In the genomic region with DNA sequence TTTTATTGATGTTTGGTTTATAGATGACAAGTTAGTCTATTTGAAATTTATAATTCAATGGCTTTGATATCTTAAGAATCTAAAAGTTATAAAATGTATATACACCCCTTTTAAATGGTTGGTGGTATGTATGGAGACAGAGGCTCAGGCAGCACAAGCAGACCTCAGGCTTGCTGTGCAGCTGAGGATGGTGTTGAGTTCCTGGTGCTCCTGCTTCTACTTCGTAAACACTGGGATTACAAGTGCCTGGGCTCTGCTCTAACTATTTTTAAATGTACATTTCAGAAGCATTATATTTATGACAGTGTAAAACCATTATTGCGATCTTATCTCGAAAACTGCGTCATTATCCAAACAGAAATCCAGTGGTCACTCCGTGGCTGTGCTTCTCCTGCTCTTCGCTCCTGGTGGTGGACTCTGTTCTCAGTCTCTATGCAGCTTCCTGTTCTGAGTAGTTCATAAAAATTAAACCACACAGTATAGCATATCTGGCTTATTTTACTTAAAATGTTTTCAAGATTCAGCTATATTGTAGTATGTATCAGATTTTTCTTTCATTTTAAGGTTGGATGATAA, we compare ENCODE assay signal across 24 mouse cellular contexts. TPM values are rescaled to one million over a fixed set of nuclear protein-coding genes. Genes with fewer than 3 reads are reported as not detected.
DNase-seq lines count a peak whose midpoint lies in the region; ATAC-seq and TF ChIP-seq lines count a peak whose summit lies in the region.
"Had no signal": no experiment of that assay in that cellular context is flagged by ENCODE, and none has a peak within 500 bp of the region (broad histone marks: within the 10 kb centered on the region; RNA-seq: fewer than 3 reads in every experiment).

No protein-coding gene starts in this region.

- no peak for TF ChIP-seq POLR2A in heart, adult 2 months (IDR thresholded peaks at IDR 0.05; ENCODE audit: insufficient read depth, low read depth, low read length)

- no peak overlapping the region for H3K9ac ChIP-seq in heart, adult 2 months (ENCODE audit: low read depth, low read length)
- no peak overlapping the region for H3K9ac ChIP-seq in heart, embryonic 11.5 days (ENCODE audit: low read depth, low read length)
- no peak overlapping the region for H3K9ac ChIP-seq in lung, postnatal 0 days (replicated peaks; ENCODE audit: low read depth)
- H3K9ac ChIP-seq in liver, embryonic 15.5 days, result no peak overlapping the region
- H3K9ac ChIP-seq: embryonic facial prominence, embryonic 12.5 days; liver, embryonic 14.5 days; midbrain, embryonic 15.5 days; neural tube, embryonic 13.5 days; stomach, embryonic 15.5 days had no signal

- no peaks in the 10 kb centered on the region; the same call in 1 of the 2 replicates for H3K36me3 ChIP-seq in heart, adult 2 months (ENCODE audit: control insufficient read depth, insufficient read depth, low read length)
- H3K36me3 ChIP-seq in heart, embryonic 11.5 days (ENCODE audit: control insufficient read depth, insufficient read depth, low read length), result no peaks in the 10 kb centered on the region
- H3K36me3 ChIP-seq in lung, postnatal 0 days (ENCODE audit: insufficient read depth, low read length), result no peaks in the 10 kb centered on the region
- H3K36me3 ChIP-seq in liver, embryonic 15.5 days (replicated peaks), result no peaks in the 10 kb centered on the region
- H3K36me3 ChIP-seq: embryonic facial prominence, embryonic 12.5 days; hindbrain, embryonic 10.5 days; midbrain, embryonic 15.5 days; neural tube, embryonic 13.5 days; stomach, embryonic 15.5 days had no signal

- no peak for TF ChIP-seq EP300 in heart, adult 2 months (IDR thresholded peaks at IDR 0.05; ENCODE audit: insufficient read depth, low read depth, low read length)
- TF ChIP-seq EP300 in lung, postnatal 0 days (IDR thresholded peaks at IDR 0.05), result no peak

- peaks cover 1% of the 10 kb centered on the region for H3K4me1 ChIP-seq in heart, adult 2 months (ENCODE audit: control insufficient read depth, insufficient read depth, low read length)
- no peaks in the 10 kb centered on the region; the same call in 1 of the 2 replicates for H3K4me1 ChIP-seq in heart, embryonic 11.5 days (ENCODE audit: control insufficient read depth, insufficient read depth, low read length)
- H3K4me1 ChIP-seq in lung, postnatal 0 days (ENCODE audit: insufficient read depth, low read depth, low read length), result no peaks in the 10 kb centered on the region
- H3K4me1 ChIP-seq in liver, embryonic 15.5 days (replicated peaks), result peaks cover 6% of the 10 kb centered on the region
- H3K4me1 ChIP-seq: embryonic facial prominence, embryonic 12.5 days; hindbrain, embryonic 10.5 days; midbrain, embryonic 15.5 days; neural tube, embryonic 13.5 days; stomach, embryonic 15.5 days had no signal

- H3K9me3 ChIP-seq in heart, embryonic 11.5 days (replicated peaks; ENCODE audit: control insufficient read depth, low read length), result no peaks in the 10 kb centered on the region
- no peaks in the 10 kb centered on the region for H3K9me3 ChIP-seq in lung, postnatal 0 days (ENCODE audit: low read length)
- no peaks in the 10 kb centered on the region for H3K9me3 ChIP-seq in liver, embryonic 15.5 days (replicated peaks)
- H3K9me3 ChIP-seq: embryonic facial prominence, embryonic 12.5 days; hindbrain, embryonic 10.5 days; midbrain, embryonic 15.5 days; neural tube, embryonic 13.5 days; stomach, embryonic 15.5 days had no signal

- H3K4me2 ChIP-seq in heart, embryonic 11.5 days, result no peak overlapping the region
- H3K4me2 ChIP-seq in lung, postnatal 0 days (replicated peaks; ENCODE audit: low read depth, low read length), result 0 out of 2 replicates have a peak overlapping the region, but pooled peaks have one; percentile 19
- H3K4me2 ChIP-seq in liver, embryonic 15.5 days, result 0 out of 2 replicates have a peak overlapping the region, but pooled peaks have one; percentile 13
- H3K4me2 ChIP-seq: embryonic facial prominence, embryonic 12.5 days; midbrain, embryonic 15.5 days; neural tube, embryonic 13.5 days; stomach, embryonic 15.5 days had no signal

- no peaks in the 10 kb centered on the region for H3K27me3 ChIP-seq in heart, adult 2 months (ENCODE audit: control insufficient read depth, insufficient read depth, low read length)
- no peaks in the 10 kb centered on the region for H3K27me3 ChIP-seq in heart, embryonic 11.5 days (ENCODE audit: control insufficient read depth, insufficient read depth, low read length)
- H3K27me3 ChIP-seq in lung, postnatal 0 days (replicated peaks; ENCODE audit: insufficient read depth, low read length), result no peaks in the 10 kb centered on the region
- no peaks in the 10 kb centered on the region for H3K27me3 ChIP-seq in liver, embryonic 15.5 days
- H3K27me3 ChIP-seq: embryonic facial prominence, embryonic 12.5 days; midbrain, embryonic 15.5 days; neural tube, embryonic 13.5 days; stomach, embryonic 15.5 days had no signal

- DNase-seq in heart, adult 2 months, result no peak
- no peak for DNase-seq in lung, postnatal 0 days (ENCODE audit: low spot score)
- no peak for DNase-seq in lung, postnatal 25 days (ENCODE audit: low spot score)
- DNase-seq in ovary, postnatal 14 days (ENCODE audit: low spot score), result no peak
- DNase-seq in right cerebral cortex, postnatal 25 days, result no peak
- DNase-seq: adrenal gland, postnatal 25 days; cerebellum, adult 9-11 months; gastrocnemius, adult 2 months; kidney, adult 2 months; kidney, postnatal 10 days; layer of hippocampus, postnatal 36 days; lung, postnatal 36 days; thymus, postnatal 25 days had no signal

- intact Hi-C loops in heart, adult 2 months (cut with DNase I), result no loop called here

- peak; percentile 23; the same call in 1 of the 2 replicates for TF ChIP-seq CTCF in heart, adult 2 months (IDR thresholded peaks at IDR 0.05)
- no peak for TF ChIP-seq CTCF in lung, postnatal 0 days (IDR thresholded peaks at IDR 0.05)

- WGBS in heart, adult 2 months, result 38% methylated on average over 6 of the region's 6 CpGs
- WGBS in heart, embryonic 11.5 days (ENCODE audit: insufficient replicate concordance), result 67% methylated on average over 6 of the region's 6 CpGs
- 30% methylated on average over 6 of the region's 6 CpGs for WGBS in lung, postnatal 0 days
- WGBS in liver, embryonic 15.5 days (ENCODE audit: insufficient replicate concordance), result 51% methylated on average over 6 of the region's 6 CpGs

- no peaks in the 10 kb centered on the region for H3K79me2 ChIP-seq in heart, adult 2 months (replicated peaks; ENCODE audit: control insufficient read depth, insufficient read depth, low read length)

- no peak overlapping the region for H3K4me3 ChIP-seq in heart, adult 2 months
- no peak overlapping the region for H3K4me3 ChIP-seq in heart, embryonic 11.5 days (ENCODE audit: low read depth, low read length)
- H3K4me3 ChIP-seq in lung, postnatal 0 days (ENCODE audit: low read depth, low read length), result no peak overlapping the region
- H3K4me3 ChIP-seq in liver, embryonic 15.5 days (replicated peaks), result no peak overlapping the region
- H3K4me3 ChIP-seq: embryonic facial prominence, embryonic 12.5 days; gastrocnemius, adult 2 months; hindbrain, embryonic 10.5 days; layer of hippocampus, adult 2 months; midbrain, embryonic 15.5 days; neural tube, embryonic 13.5 days; stomach, embryonic 15.5 days had no signal

- H3K27ac ChIP-seq in heart, adult 2 months, result no peak overlapping the region
- H3K27ac ChIP-seq in heart, embryonic 11.5 days (ENCODE audit: low read depth, low read length), result no peak overlapping the region
- no peak overlapping the region for H3K27ac ChIP-seq in lung, postnatal 0 days (ENCODE audit: low read length)
- H3K27ac ChIP-seq in liver, embryonic 15.5 days (replicated peaks), result no peak overlapping the region
- H3K27ac ChIP-seq: embryonic facial prominence, embryonic 12.5 days; gastrocnemius, adult 2 months; hindbrain, embryonic 10.5 days; layer of hippocampus, adult 2 months; liver, embryonic 14.5 days; midbrain, embryonic 15.5 days; neural tube, embryonic 13.5 days; stomach, embryonic 15.5 days had no signal

- ATAC-seq in heart, embryonic 11.5 days (replicated peaks; ENCODE audit: insufficient number of reproducible peaks, low FRiP score, low TSS enrichment), result no peak
- ATAC-seq in lung, postnatal 0 days, result no peak
- ATAC-seq in liver, embryonic 15.5 days (ENCODE audit: insufficient read depth), result no peak
- ATAC-seq: CD4-positive, CD25-positive, alpha-beta regulatory T cell, adult 4 months; hindbrain, embryonic 16.5 days; midbrain, embryonic 15.5 days had no signal

RNA-seq across cellular contexts. Expression of gene Cdc42bpa, which starts 31.5 kb away (rescaled TPM):
- 10 to 100 TPM; 40.8 to 41.5 TPM for total RNA-seq in heart, adult 2 months (2021)
- 11.1 and 18.3 TPM in 2 replicates for polyA plus RNA-seq in heart, adult 2 months (2012; rRNA removed)
- 10.5 and 13.5 TPM in 2 replicates for polyA plus RNA-seq in heart, embryonic 11.5 days (2014; fragmentation: Nextera tagmentation; extraction: Ambion mirVana)
- 17.9 and 21.2 TPM in 2 replicates for polyA plus RNA-seq in lung, postnatal 0 days (2015; fragmentation: Nextera tagmentation; extraction: Ambion mirVana)
- polyA plus RNA-seq in liver, embryonic 15.5 days (2015; fragmentation: Nextera tagmentation; extraction: Ambion mirVana), result 8.8 and 9.2 TPM in 2 replicates
